Mouse (Mus musculus) forebrain, embryonic 16.5 days (tissue): ENCODE measurements around the gene Olfr1255. TPM values are rescaled to one million over a fixed set of nuclear protein-coding genes. Genes with fewer than 3 reads are reported as not detected.

Source experiments
- polyA plus RNA-seq: library from polyadenylated mRNA; unstranded; fragments of >200 nt; fragmentation: Nextera tagmentation; extraction: Ambion mirVana; gene quantifications from 2 replicates; pipeline ENCODE4 v1.2.1, GENCODE M21; 2015

The Olfr1255 gene
- polyA plus RNA-seq, 1 experiment from 2014 or later: not detected

Other genes with a start within 250 kb of the Olfr1255 start
- gene Olfr1245, start 233.6 kb upstream of the Olfr1255 start, polyA plus RNA-seq: not detected in 2 replicates
- not detected in 2 replicates for gene Olfr1246, start 218.9 kb upstream of the Olfr1255 start, polyA plus RNA-seq
- not detected in 2 replicates for gene Olfr1247, start 197.9 kb upstream of the Olfr1255 start, polyA plus RNA-seq
- gene Olfr1248, start 193.8 kb upstream of the Olfr1255 start, polyA plus RNA-seq: not detected in 2 replicates
- not detected in 2 replicates for gene Olfr1249, start 177.1 kb upstream of the Olfr1255 start, polyA plus RNA-seq
- gene Olfr1250, start 150.6 kb upstream of the Olfr1255 start, polyA plus RNA-seq: not detected in 2 replicates
- gene Olfr1251, start 140.1 kb upstream of the Olfr1255 start, polyA plus RNA-seq: not detected in 2 replicates
- gene Olfr1252, start 87.0 kb upstream of the Olfr1255 start, polyA plus RNA-seq: not detected in 2 replicates
- not detected in 2 replicates for gene Olfr1253, start 55.0 kb upstream of the Olfr1255 start, polyA plus RNA-seq
- gene Olfr1254, start 18.4 kb upstream of the Olfr1255 start, polyA plus RNA-seq: not detected in 2 replicates
- gene Olfr1256, start 29.5 kb downstream of the Olfr1255 start, polyA plus RNA-seq: not detected in 2 replicates
- not detected in 2 replicates for gene Olfr48, start 36.2 kb downstream of the Olfr1255 start, polyA plus RNA-seq
- not detected in 2 replicates for gene Olfr1257, start 66.4 kb downstream of the Olfr1255 start, polyA plus RNA-seq
- gene Olfr1258, start 115.3 kb downstream of the Olfr1255 start, polyA plus RNA-seq: not detected in 2 replicates
- gene Olfr1259, start 136.6 kb downstream of the Olfr1255 start, polyA plus RNA-seq: not detected in 2 replicates
- gene Olfr1260, start 162.3 kb downstream of the Olfr1255 start, polyA plus RNA-seq: not detected in 2 replicates
- gene Olfr1261, start 179.2 kb downstream of the Olfr1255 start, polyA plus RNA-seq: not detected in 2 replicates
- gene Olfr1262, start 188.1 kb downstream of the Olfr1255 start, polyA plus RNA-seq: not detected in 2 replicates
- not detected in 2 replicates for gene Olfr1263, start 200.1 kb downstream of the Olfr1255 start, polyA plus RNA-seq
- not detected in 2 replicates for gene Olfr1264, start 213.5 kb downstream of the Olfr1255 start, polyA plus RNA-seq
- gene Olfr1265, start 223.3 kb downstream of the Olfr1255 start, polyA plus RNA-seq: not detected in 2 replicates